Mouse (Mus musculus): Measurements from ENCODE around the gene Frrs1l. TPM values are rescaled to one million over a fixed set of nuclear protein-coding genes. Genes with fewer than 3 reads are reported as not detected.

Frrs1l gene
- polyA plus RNA-seq, 1 experiment from 2014 or later = 9.2 TPM

DNA sequence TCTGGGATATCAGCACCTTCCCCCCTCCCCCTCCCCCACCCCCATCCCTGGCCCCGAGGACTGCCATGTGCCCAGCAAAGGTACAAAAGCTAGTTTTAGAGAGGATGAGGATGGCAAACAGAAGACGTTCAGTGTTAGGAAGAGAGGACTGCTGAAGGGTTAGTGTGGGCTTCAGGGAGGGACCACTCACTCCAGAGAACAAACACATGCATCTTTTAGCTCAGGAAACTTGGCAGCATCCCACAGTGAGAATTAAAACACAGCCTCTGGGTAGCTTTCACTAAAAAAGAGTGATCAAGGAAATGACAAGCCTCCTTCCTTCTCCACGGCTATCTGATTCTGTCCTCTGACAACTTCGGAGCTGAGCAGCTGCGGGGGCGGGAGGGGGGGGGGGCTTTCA, 20.7 kb upstream of the Frrs1l start:
- Histone ChIP-seq H3K9ac (no peak overlapping the region), H3K4me2 (replicated peaks) (no peak overlapping the region), H3K4me1 (peaks cover 5% of the 10 kb centered on the region; the same call in 1 of the 2 replicates), H3K27me3 (peaks cover 5% of the 10 kb centered on the region; the same call in 1 of the 2 replicates), H3K36me3 (no peaks in the 10 kb centered on the region), H3K27ac (no peak overlapping the region), H3K9me3 (replicated peaks) (no peaks in the 10 kb centered on the region), H3K4me3 (no peak overlapping the region)
- ATAC-seq (ENCODE audit: low FRiP score) = no peak
- WGBS = 15% methylated on average over 6 of the region's 6 CpGs

DNA sequence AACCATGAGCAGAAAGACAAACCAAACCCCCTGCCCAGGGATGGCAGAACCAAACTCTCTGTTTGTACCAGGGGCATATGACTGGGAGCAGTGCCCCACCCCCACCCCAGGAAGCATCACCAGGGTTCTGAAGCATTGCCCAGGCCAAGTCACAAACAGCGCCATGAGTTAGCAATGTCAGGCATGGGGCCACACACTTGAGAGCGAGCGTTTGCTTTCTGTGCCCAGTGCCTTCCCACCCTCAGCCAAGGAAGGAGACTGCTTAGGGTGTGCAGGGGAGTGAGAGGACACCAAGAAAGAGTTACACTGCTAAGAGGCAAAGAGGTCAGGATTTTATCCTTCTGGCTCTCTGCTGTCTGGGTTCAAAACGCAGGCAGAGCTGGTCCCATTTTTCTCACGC, 20.2 kb upstream of the Frrs1l start:
- ATAC-seq (ENCODE audit: low FRiP score) = no peak
- H3K27ac ChIP-seq = no peak overlapping the region
- no peak overlapping the region for H3K4me2 ChIP-seq (replicated peaks)
- no peaks in the 10 kb centered on the region for H3K36me3 ChIP-seq
- 50% methylated on average over 5 of the region's 5 CpGs for WGBS
- no peak overlapping the region for H3K4me3 ChIP-seq
- no peak overlapping the region for H3K9ac ChIP-seq
- peaks cover 5% of the 10 kb centered on the region; the same call in 1 of the 2 replicates for H3K27me3 ChIP-seq
- peaks cover 5% of the 10 kb centered on the region; the same call in 1 of the 2 replicates for H3K4me1 ChIP-seq
- no peaks in the 10 kb centered on the region for H3K9me3 ChIP-seq (replicated peaks)

DNA sequence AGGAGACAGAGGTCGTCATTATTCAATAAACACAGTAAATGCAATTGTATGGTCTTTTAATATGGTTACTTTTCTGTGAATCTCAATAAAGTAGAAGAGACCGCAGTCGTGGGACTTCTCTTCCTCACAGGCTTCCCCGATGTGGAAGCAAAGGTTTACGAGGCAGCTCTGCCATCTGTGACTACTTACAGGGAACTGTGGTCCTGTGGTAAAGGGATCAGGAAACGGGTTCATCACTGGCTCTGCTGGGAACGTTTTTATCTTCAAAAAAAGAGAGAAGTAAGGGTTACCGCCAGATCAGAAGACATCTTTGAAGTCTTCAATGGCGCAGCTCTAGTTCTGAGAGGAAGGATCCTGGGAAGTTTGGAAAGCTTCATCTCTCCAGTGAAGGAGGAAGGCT, 17.5 kb upstream of the Frrs1l start:
- H3K4me1 ChIP-seq = peaks cover 5% of the 10 kb centered on the region; the same call in 1 of the 2 replicates
- no peaks in the 10 kb centered on the region for H3K9me3 ChIP-seq (replicated peaks)
- WGBS = 83% methylated on average over 9 of the region's 9 CpGs
- no peak overlapping the region for H3K9ac ChIP-seq
- H3K4me2 ChIP-seq (replicated peaks) = no peak overlapping the region
- no peak for ATAC-seq (ENCODE audit: low FRiP score)
- H3K27me3 ChIP-seq = peaks cover 5% of the 10 kb centered on the region; the same call in 1 of the 2 replicates
- no peak overlapping the region for H3K27ac ChIP-seq
- H3K36me3 ChIP-seq = no peaks in the 10 kb centered on the region
- no peak overlapping the region for H3K4me3 ChIP-seq

DNA sequence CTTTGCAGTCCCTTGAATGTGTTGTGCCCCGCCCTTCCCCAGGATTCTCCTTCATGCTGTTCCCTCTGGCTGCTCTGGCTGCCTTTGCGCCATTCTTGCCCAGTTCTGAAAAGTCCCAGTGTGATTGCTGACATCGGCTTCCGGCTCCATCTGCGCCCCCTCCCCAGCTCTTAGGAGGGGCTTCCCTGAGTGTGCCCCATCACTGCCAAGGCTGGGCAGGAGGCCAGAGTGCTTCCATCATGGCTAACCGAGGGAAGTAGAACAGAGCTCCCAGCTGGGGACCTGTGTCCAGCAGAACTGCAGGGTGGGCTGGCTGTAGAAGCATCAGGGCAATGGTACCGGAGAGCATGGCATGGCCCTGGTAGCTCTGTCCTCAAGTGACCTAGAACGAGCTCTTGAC, 14.8 kb upstream of the Frrs1l start:
- WGBS = 73% methylated on average over 8 of the region's 8 CpGs
- Histone ChIP-seq H3K4me2 (replicated peaks) (no peak overlapping the region), H3K27me3 (no peaks in the 10 kb centered on the region), H3K9ac (no peak overlapping the region), H3K4me3 (no peak overlapping the region), H3K4me1 (no peaks in the 10 kb centered on the region), H3K27ac (no peak overlapping the region), H3K9me3 (replicated peaks) (no peaks in the 10 kb centered on the region), H3K36me3 (no peaks in the 10 kb centered on the region)
- no peak for ATAC-seq (ENCODE audit: low FRiP score)

DNA sequence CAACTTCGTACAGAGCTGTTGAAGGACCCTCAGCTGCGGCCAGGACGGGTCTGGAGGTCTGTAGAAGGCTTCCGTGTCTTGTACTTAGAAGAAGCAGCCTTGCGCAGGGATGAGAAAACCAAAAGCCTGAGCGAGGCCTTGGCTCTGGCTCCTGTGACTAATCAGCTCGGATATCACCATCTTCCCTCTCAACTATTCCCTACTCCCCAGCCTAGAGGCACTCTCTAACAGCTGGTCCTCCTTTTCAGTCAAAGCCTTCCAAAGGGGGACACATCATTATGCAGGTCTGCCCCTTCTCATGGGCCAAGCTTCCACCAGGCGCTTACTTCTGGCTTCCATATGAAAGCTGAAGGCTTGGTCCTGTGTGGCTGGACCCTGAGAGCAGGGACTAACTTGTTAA, 13.7 kb upstream of the Frrs1l start:
- H3K4me2 ChIP-seq (replicated peaks) = no peak overlapping the region
- H3K27ac ChIP-seq = no peak overlapping the region
- no peak for ATAC-seq (ENCODE audit: low FRiP score)
- no peaks in the 10 kb centered on the region for H3K36me3 ChIP-seq
- H3K4me1 ChIP-seq = no peaks in the 10 kb centered on the region
- H3K9me3 ChIP-seq (replicated peaks) = no peaks in the 10 kb centered on the region
- no peak overlapping the region for H3K4me3 ChIP-seq
- 80% methylated on average over 8 of the region's 8 CpGs for WGBS
- no peaks in the 10 kb centered on the region for H3K27me3 ChIP-seq
- no peak overlapping the region for H3K9ac ChIP-seq

DNA sequence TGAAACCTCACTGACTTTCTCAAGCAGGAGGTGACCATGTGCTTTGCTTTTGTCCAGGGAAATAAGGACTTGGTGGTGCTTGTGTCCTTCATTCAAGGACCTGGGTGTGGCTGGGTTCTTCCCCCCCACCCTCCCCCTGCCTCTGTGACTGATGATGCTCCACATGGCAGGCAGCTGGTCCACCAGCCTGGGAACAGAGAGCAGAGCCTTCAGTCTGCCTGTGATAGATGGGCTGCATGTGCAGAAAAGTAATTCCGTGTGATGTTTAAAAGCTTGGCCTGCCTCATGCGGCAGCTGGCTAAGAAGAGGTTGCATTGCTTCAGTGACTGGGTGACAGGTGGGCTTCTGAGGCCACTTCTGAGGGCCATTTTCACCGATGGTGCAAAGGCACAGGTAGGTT, 12.6 kb upstream of the Frrs1l start:
- H3K4me3 ChIP-seq = no peak overlapping the region
- 48% methylated on average over 3 of the region's 3 CpGs for WGBS

DNA sequence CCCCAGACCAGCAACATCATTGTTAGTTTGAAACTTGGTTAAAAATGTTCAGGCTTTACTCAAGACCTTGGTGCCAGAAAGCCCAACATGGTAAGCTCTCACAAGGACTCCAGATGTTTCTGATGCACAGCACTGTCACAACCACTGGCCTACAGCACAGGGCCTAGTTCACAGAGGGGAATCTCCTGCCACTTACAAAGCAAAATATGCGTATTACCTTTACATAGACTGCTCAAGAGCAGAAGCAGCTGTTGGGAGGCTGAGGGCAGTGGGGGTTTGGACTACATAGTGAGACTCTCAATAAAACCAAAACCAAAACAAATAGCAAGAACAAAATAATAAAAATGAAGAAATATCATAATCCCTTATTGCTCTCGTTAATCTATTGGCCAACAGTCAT, 11.2 kb upstream of the Frrs1l start:
- Histone ChIP-seq H3K9ac (no peak overlapping the region), H3K4me1 (no peaks in the 10 kb centered on the region), H3K9me3 (replicated peaks) (peaks cover 3% of the 10 kb centered on the region), H3K4me2 (replicated peaks) (no peak overlapping the region), H3K36me3 (no peaks in the 10 kb centered on the region), H3K27ac (no peak overlapping the region), H3K27me3 (no peaks in the 10 kb centered on the region), H3K4me3 (no peak overlapping the region)
- no peak for ATAC-seq (ENCODE audit: low FRiP score)
- 86% methylated on average over 2 of the region's 2 CpGs for WGBS

More for the DNA sequence above, 12.6 kb upstream of the Frrs1l start:
- peak; percentile 48; the same call in 1 of the 2 replicates for ATAC-seq (ENCODE audit: low FRiP score)
- no peaks in the 10 kb centered on the region for H3K27me3 ChIP-seq
- no peak overlapping the region for H3K4me2 ChIP-seq (replicated peaks)
- no peak overlapping the region for H3K27ac ChIP-seq
- H3K9me3 ChIP-seq (replicated peaks) = no peaks in the 10 kb centered on the region
- H3K9ac ChIP-seq = no peak overlapping the region
- no peaks in the 10 kb centered on the region for H3K4me1 ChIP-seq
- no peaks in the 10 kb centered on the region for H3K36me3 ChIP-seq

DNA sequence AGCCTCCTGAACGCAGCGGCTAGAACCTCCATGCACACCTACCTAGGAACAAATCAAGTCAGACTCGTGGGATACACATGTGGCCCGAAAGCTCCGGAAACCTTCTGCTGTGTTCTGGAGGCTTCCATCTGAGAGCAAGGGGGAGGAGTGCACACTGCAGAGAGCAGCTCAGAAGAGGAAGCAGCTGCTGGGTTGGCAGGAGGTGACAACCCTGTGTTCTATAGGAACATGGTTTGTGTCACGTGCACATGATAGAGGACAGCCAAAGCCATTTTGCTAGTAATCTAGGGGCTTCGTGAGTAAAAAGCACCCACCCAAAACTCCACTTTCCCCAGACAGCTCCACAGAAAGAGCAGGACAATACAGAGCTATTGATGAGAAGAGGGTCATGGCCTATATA, 3.1 kb upstream of the Frrs1l start:
- H3K9me3 ChIP-seq (replicated peaks) = peaks cover 6% of the 10 kb centered on the region
- H3K4me3 ChIP-seq = no peak overlapping the region
- peaks cover 16% of the 10 kb centered on the region for H3K27me3 ChIP-seq
- no peaks in the 10 kb centered on the region for H3K36me3 ChIP-seq
- WGBS = 87% methylated on average over 7 of the region's 7 CpGs
- no peak overlapping the region for H3K27ac ChIP-seq
- no peak for ATAC-seq (ENCODE audit: low FRiP score)
- no peaks in the 10 kb centered on the region; the same call in 1 of the 2 replicates for H3K4me1 ChIP-seq
- no peak overlapping the region for H3K4me2 ChIP-seq (replicated peaks)
- no peak overlapping the region for H3K9ac ChIP-seq

DNA sequence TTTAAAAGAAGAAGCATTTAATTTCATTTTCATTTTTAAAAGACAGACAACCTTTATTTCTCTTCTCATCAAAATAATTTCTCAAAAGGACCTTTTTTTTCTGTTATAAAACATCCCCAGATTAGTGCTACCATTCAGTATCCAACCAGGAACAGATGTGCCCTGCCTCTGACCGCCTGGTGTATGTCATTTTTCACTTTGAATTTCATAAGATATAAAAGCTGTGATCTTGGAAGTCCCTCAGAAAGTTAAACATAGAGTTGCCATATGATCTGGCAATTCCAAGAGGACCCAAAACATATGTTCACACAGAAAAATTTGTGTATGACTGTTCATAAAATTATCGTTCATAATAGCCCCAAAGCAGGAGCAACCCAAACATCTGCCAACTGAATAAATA, 1.8 kb upstream of the Frrs1l start:
- H3K36me3 ChIP-seq = no peaks in the 10 kb centered on the region
- no peak overlapping the region for H3K4me2 ChIP-seq (replicated peaks)
- no peak overlapping the region for H3K4me3 ChIP-seq
- WGBS = 78% methylated on average over 2 of the region's 2 CpGs
- no peak overlapping the region for H3K9ac ChIP-seq
- H3K4me1 ChIP-seq = no peaks in the 10 kb centered on the region; the same call in 1 of the 2 replicates
- H3K27me3 ChIP-seq = peaks cover 16% of the 10 kb centered on the region
- H3K27ac ChIP-seq = no peak overlapping the region
- peaks cover 6% of the 10 kb centered on the region for H3K9me3 ChIP-seq (replicated peaks)
- no peak for ATAC-seq (ENCODE audit: low FRiP score)

DNA sequence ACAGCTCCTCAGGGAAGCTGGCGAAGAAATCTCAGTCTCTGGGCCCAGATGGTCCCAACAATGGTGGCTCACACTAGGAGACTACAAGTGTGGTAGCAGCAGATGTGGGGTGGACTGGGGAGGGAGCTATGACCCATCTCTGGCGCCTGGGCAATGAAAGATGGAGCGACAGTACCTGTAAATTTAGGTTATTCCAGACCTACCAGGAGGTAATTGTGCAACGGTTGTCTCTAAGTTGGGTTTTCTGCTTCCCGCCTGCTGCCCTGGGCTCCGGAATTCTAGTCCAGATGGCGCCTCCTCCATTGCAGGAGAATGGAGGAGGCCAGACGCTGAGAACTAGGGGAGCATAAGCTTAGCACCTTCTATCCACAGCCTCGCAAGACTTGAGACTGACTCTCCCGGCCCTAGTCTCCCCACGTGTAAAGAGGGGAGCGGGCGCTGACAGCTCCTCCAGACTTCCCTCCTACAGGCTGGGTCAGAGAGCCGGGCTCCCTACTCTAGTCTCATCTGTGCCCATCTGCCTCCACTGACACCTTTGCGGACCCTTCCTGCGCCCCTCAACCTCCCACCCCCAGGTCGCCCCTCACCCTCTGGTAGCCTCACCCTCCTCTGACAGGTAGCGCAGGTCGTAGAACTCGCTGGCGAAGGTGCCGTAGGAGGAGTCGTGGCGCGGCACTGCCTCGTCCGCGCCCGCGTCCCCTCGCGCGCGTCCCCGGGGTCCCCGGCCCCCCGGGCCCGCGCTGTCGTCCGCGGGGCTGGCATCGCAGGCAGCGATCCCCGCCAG, 568 bp downstream of the Frrs1l start:
- H3K9me3 ChIP-seq (replicated peaks) = no peaks in the 10 kb centered on the region
- no peaks in the 10 kb centered on the region; the same call in 1 of the 2 replicates for H3K4me1 ChIP-seq
- H3K4me3 ChIP-seq = peak overlapping the region; percentile 79
- peak overlapping the region; percentile 83 for H3K9ac ChIP-seq
- ATAC-seq (ENCODE audit: low FRiP score) = peak; percentile 78
- H3K36me3 ChIP-seq = no peaks in the 10 kb centered on the region
- peak overlapping the region; percentile 55; the same call in 1 of the 2 replicates for H3K27ac ChIP-seq
- H3K27me3 ChIP-seq = peaks cover 16% of the 10 kb centered on the region
- H3K4me2 ChIP-seq (replicated peaks) = peak overlapping the region; percentile 95
- 2% methylated on average over 45 of the region's 45 CpGs for WGBS

DNA sequence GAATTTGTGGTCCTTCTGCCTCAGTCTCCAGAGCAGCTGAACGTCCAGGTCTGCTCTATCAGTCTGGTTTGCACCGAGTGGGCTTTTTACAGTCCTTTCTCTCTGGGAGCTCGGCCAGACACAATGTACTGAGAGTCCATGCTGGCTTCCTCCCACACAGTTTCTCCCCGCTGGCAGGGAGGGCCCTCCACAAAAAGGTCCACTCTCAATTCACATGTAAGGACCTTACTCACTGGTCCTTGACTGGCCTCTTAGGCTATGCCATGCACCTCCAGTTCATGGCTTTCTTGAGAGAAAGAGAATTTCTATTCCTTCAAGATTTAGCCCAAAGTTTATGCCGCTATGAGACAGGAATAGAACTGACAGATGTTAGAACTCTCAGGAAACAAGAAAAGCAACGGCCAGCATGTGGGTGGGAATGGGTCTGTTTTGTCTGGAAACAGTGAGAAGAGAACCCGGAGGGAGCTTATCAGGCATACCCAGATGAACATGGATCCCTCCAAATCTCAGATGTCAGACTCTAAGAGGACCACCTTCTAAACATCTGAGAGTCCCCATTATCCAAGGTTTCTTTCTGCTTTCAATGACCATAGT, 24.5 kb downstream of the Frrs1l start:
- H3K4me2 ChIP-seq (replicated peaks) = no peak overlapping the region
- H3K27me3 ChIP-seq = no peaks in the 10 kb centered on the region
- H3K36me3 ChIP-seq = 0 out of 2 replicates have a peak, but pooled peaks cover 6% of the 10 kb centered on the region
- H3K9ac ChIP-seq = no peak overlapping the region
- no peak overlapping the region for H3K4me3 ChIP-seq
- WGBS = 71% methylated on average over 7 of the region's 7 CpGs
- no peaks in the 10 kb centered on the region for H3K9me3 ChIP-seq (replicated peaks)
- no peak for ATAC-seq (ENCODE audit: low FRiP score)
- no peak overlapping the region for H3K27ac ChIP-seq
- no peaks in the 10 kb centered on the region for H3K4me1 ChIP-seq

DNA sequence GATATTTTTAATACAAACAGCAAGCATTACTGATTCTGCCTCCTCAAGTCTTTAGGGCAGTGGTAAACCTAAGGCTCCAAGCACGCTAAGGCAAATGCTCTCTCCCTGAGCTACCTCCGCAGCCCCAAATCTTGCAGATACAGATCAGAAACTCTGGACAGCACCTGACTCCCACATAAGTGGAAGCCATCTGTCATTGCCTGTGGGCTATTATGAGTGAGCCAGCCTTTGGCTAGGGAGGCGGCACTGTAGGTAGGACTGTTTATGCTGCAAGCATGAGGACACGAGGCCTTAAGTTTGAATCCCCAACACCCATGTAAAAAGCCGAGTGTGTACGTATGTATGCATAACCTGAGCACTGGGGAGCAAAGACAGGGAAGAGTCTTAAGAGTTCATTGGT, 26.5 kb downstream of the Frrs1l start:
- WGBS = 88% methylated on average over 6 of the region's 6 CpGs
- Histone ChIP-seq H3K4me3 (no peak overlapping the region), H3K36me3 (0 out of 2 replicates have a peak, but pooled peaks cover 6% of the 10 kb centered on the region), H3K4me2 (replicated peaks) (no peak overlapping the region), H3K27ac (no peak overlapping the region), H3K4me1 (no peaks in the 10 kb centered on the region), H3K9me3 (replicated peaks) (no peaks in the 10 kb centered on the region), H3K27me3 (no peaks in the 10 kb centered on the region), H3K9ac (no peak overlapping the region)
- ATAC-seq (ENCODE audit: low FRiP score) = no peak
